Mouse (Mus musculus) spleen, adult 2 months (tissue): ENCODE data around the gene Taldo1. TPM values are rescaled to one million over a fixed set of nuclear protein-coding genes. Genes with fewer than 3 reads are reported as not detected.
"Not testable (repeated sequence)": the region's sequence is repeated elsewhere in the genome, so short reads cannot be mapped to it uniquely, and the experiment has no call there.

Experiments
- DNase-seq, 2 experiments: peaks; one replicate each; pipeline versions ENCODE4 v3.0.0 to v3.0.0-alpha.2; 2012 to 2021; ENCODE audit warnings: low spot score in 2 of 2, low read depth in 1 of 2
- H3K27ac ChIP-seq: fragments of 200-500 bp; 2 replicates; pipeline ENCODE4 v1.5.1; 2012; ENCODE audit warnings: low read length, inconsistent platforms; ENCODE audit not compliant: insufficient read depth
- H3K27me3 ChIP-seq: fragments of 200-500 bp; 2 replicates; pipeline ENCODE4 v1.6.1; 2012; ENCODE audit warnings: mild to moderate bottlenecking, moderate library complexity, low read length, inconsistent platforms; ENCODE audit not compliant: control insufficient read depth, insufficient read depth
- H3K36me3 ChIP-seq: fragments of 200-500 bp; 2 replicates; pipeline ENCODE4 v1.6.1; 2012; ENCODE audit warnings: mild to moderate bottlenecking, low read length, inconsistent platforms; ENCODE audit not compliant: control insufficient read depth, insufficient read depth
- H3K4me1 ChIP-seq: fragments of 200-500 bp; 2 replicates; pipeline ENCODE4 v1.6.1; 2011; ENCODE audit warnings: inconsistent platforms; ENCODE audit not compliant: control insufficient read depth, insufficient read depth, insufficient read length
- H3K4me3 ChIP-seq: fragments of 200-500 bp; 2 replicates; pipeline ENCODE4 v1.5.1; 2011; ENCODE audit warnings: mild to moderate bottlenecking, inconsistent platforms; ENCODE audit not compliant: insufficient read depth, insufficient read length; ENCODE audit errors: extremely low read depth
- CTCF ChIP-seq: fragments of 200-500 bp; IDR thresholded peaks from 2 replicates; pipeline ENCODE4 v1.5.1; 2011; ENCODE audit warnings: mild to moderate bottlenecking, inconsistent platforms; ENCODE audit not compliant: insufficient read depth, insufficient read length, insufficient replicate concordance; ENCODE audit errors: extremely low read depth
- POLR2A ChIP-seq: fragments of 200-500 bp; IDR thresholded peaks from 2 replicates; pipeline ENCODE4 v1.6.1; 2011; ENCODE audit warnings: low read depth, low read length, inconsistent platforms
- WGBS: fragments of 180-500 bp; shearing (Covaris S2); methylation state at CpG from one replicate; pipeline ENCODE4 v1.1.7; 2018; 5-methylcytosine and 5-hydroxymethylcytosine counted together
- polyA plus RNA-seq: library from polyadenylated mRNA; depleted of rRNA; stranded (reverse); fragments of >200 nt; gene quantifications from 2 replicates; pipeline ENCODE4 v1.2.3, GENCODE M21; 2012

Taldo1 gene
- polyA plus RNA-seq, 1 experiment, result 155 TPM

- H3K4me3 ChIP-seq, result no peak overlapping the region
- WGBS, result 98% methylated on average over 11 of the region's 11 CpGs
- H3K27ac ChIP-seq, result no peak overlapping the region
- no peak for DNase-seq
- TF ChIP-seq POLR2A (no peak), CTCF (no peak)
- H3K36me3 ChIP-seq, result no peaks in the 10 kb centered on the region
- H3K27me3 ChIP-seq, result no peaks in the 10 kb centered on the region
- peaks cover 27% of the 10 kb centered on the region; the same call in 1 of the 2 replicates for H3K4me1 ChIP-seq
Observed at GRCm38 (mm10) chr7:141439811-141440210, 47.8 kb downstream of the Taldo1 start.

- peak in 1 of 2 experiments; percentile 38 for DNase-seq
- WGBS, result 41% methylated on average over 6 of the region's 6 CpGs
- H3K4me3 ChIP-seq, result no peak overlapping the region
- TF ChIP-seq CTCF, result peak; percentile 51; the same call in 1 of the 2 replicates
- no peak for TF ChIP-seq POLR2A
- no peaks in the 10 kb centered on the region for H3K36me3 ChIP-seq
- H3K27me3 ChIP-seq, result no peaks in the 10 kb centered on the region
- H3K27ac ChIP-seq, result no peak overlapping the region
- H3K4me1 ChIP-seq, result peaks cover 23% of the 10 kb centered on the region; the same call in 1 of the 2 replicates
Observed at GRCm38 (mm10) chr7:141440613-141441012, 48.6 kb downstream of the Taldo1 start.

- TF ChIP-seq POLR2A, result no peak
- TF ChIP-seq CTCF, result no peak
- no peak for DNase-seq
- no peak overlapping the region for H3K27ac ChIP-seq
- WGBS, result 94% methylated on average over 9 of the region's 9 CpGs
- peaks cover 16% of the 10 kb centered on the region; the same call in 1 of the 2 replicates for H3K4me1 ChIP-seq
- H3K27me3 ChIP-seq, result no peaks in the 10 kb centered on the region
- H3K4me3 ChIP-seq, result no peak overlapping the region
- H3K36me3 ChIP-seq, result no peaks in the 10 kb centered on the region
Observed at GRCm38 (mm10) chr7:141441460-141441859, 49.5 kb downstream of the Taldo1 start.

- DNase-seq, result no peak
- no peak overlapping the region for H3K4me3 ChIP-seq
- WGBS, result 91% methylated on average over 13 of the region's 13 CpGs
- no peaks in the 10 kb centered on the region for H3K36me3 ChIP-seq
- no peak overlapping the region for H3K27ac ChIP-seq
- no peaks in the 10 kb centered on the region for H3K27me3 ChIP-seq
- H3K4me1 ChIP-seq, result peaks cover 14% of the 10 kb centered on the region; the same call in 1 of the 2 replicates
- TF ChIP-seq POLR2A, result no peak
- no peak for TF ChIP-seq CTCF
Observed at GRCm38 (mm10) chr7:141442199-141442598, 50.2 kb downstream of the Taldo1 start.

- Histone ChIP-seq H3K4me1 (peaks cover 12% of the 10 kb centered on the region; the same call in 1 of the 2 replicates), H3K27me3 (no peaks in the 10 kb centered on the region), H3K4me3 (peak overlapping the region; percentile 71), H3K27ac (no peak overlapping the region), H3K36me3 (no peaks in the 10 kb centered on the region)
- TF ChIP-seq POLR2A (no peak), CTCF (no peak)
- WGBS, result 18% methylated on average over 12 of the region's 12 CpGs
- no peak for DNase-seq
Observed at GRCm38 (mm10) chr7:141443081-141443821, 51.3 kb downstream of the Taldo1 start.

GRCm38 (mm10) chr7:141443828-141444237 is 51.8 kb downstream of the Taldo1 start, which contains the start of gene Pidd1:
Gene Pidd1 (minus strand): TSS chr7:141444025.
- TF ChIP-seq CTCF, result no peak
- TF ChIP-seq POLR2A, result peak; percentile 21; the same call in 1 of the 2 replicates
- DNase-seq, result peak in 1 of 2 experiments; percentile 30

GRCm38 (mm10) chr7:141446374-141446773 is 54.4 kb downstream of the Taldo1 start:
- 89% methylated on average over 3 of the region's 3 CpGs for WGBS
- not testable (repeated sequence) for DNase-seq, H3K27ac ChIP-seq, H3K4me3 ChIP-seq, H3K36me3 ChIP-seq, H3K27me3 ChIP-seq
- peaks cover 12% of the 10 kb centered on the region; the same call in 1 of the 2 replicates for H3K4me1 ChIP-seq

More at GRCm38 (mm10) chr7:141443828-141444237, 51.8 kb downstream of the Taldo1 start, which contains the start of gene Pidd1:
- peak within 1 kb of the TSS; percentile 71 for H3K4me3 ChIP-seq
- peaks cover 2% of the 10 kb centered on the region; the same call in 1 of the 2 replicates for H3K36me3 ChIP-seq
- H3K27me3 ChIP-seq, result no peaks in the 10 kb centered on the region
- H3K4me1 ChIP-seq, result peaks cover 12% of the 10 kb centered on the region; the same call in 1 of the 2 replicates
- H3K27ac ChIP-seq, result no peak within 1 kb of the TSS
- WGBS, result under 1% methylated on average over 25 of the region's 25 CpGs
